Mouse (Mus musculus): ENCODE measurements around the gene Prr7. TPM values are rescaled to one million over a fixed set of nuclear protein-coding genes. Genes with fewer than 3 reads are reported as not detected.

The Prr7 gene
- polyA plus RNA-seq, 1 experiment from 2014 or later = not detected

GRCm38 (mm10) chr13:55522730-55523129 is 58.7 kb downstream of the Prr7 start:
- peaks cover 18% of the 10 kb centered on the region for H3K36me3 ChIP-seq (ENCODE audit: inconsistent target)
- no peak overlapping the region for H3K27ac ChIP-seq
- WGBS (ENCODE audit: missing documents) = 96% methylated on average over 8 of the region's 8 CpGs
- no peak overlapping the region for H3K4me3 ChIP-seq (ENCODE audit: inconsistent target)
- H3K79me2 ChIP-seq (ENCODE audit: inconsistent target) = peaks cover 14% of the 10 kb centered on the region; the same call in 1 of the 2 replicates

Other genes with a start within 250 kb of the Prr7 start
- gene Prelid1, start 143.8 kb upstream of the Prr7 start, polyA plus RNA-seq (2018) = 183 to 228 TPM (median 200 TPM) in 3 replicates
- 34.9 to 62.7 TPM (median 47.3 TPM) in 3 replicates for gene Rab24, start 142.3 kb upstream of the Prr7 start, polyA plus RNA-seq (2018)
- gene Mxd3, start 134.4 kb upstream of the Prr7 start, polyA plus RNA-seq (2018) = 0.43 to 1.1 TPM in 2 of 3 replicates, not detected in the other
- 69.2 to 91.5 TPM (median 78.4 TPM) in 3 replicates for gene Lman2, start 101.5 kb upstream of the Prr7 start, polyA plus RNA-seq (2018)
- 3.6 to 11.3 TPM (median 8.4 TPM) in 3 replicates for gene Rgs14, start 94.5 kb upstream of the Prr7 start, polyA plus RNA-seq (2018)
- gene Slc34a1, start 66.1 kb upstream of the Prr7 start, polyA plus RNA-seq (2018) = not detected in 3 replicates
- gene Pfn3, start 49.0 kb upstream of the Prr7 start, polyA plus RNA-seq (2018) = not detected in 3 replicates
- gene F12, start 37.5 kb upstream of the Prr7 start, polyA plus RNA-seq (2018) = not detected in 3 replicates
- 8.4 to 12.3 TPM (median 10.1 TPM) in 3 replicates for gene Grk6, start 19.2 kb upstream of the Prr7 start, polyA plus RNA-seq (2018)
- gene Dbn1, start 23.8 kb downstream of the Prr7 start, polyA plus RNA-seq (2018) = 0.10 TPM in 1 of 3 replicates, not detected in the others
- gene Pdlim7, start 49.4 kb downstream of the Prr7 start, polyA plus RNA-seq (2018) = 0.40 to 3.3 TPM (median 0.44 TPM) in 3 replicates
- gene Dok3, start 65.0 kb downstream of the Prr7 start, polyA plus RNA-seq (2018) = 6.1 to 22.8 TPM (median 15.9 TPM) in 3 replicates
- 26.5 to 32.5 TPM (median 27.1 TPM) in 3 replicates for gene Ddx41, start 72.4 kb downstream of the Prr7 start, polyA plus RNA-seq (2018)
- gene Fam193b, start 106.9 kb downstream of the Prr7 start, polyA plus RNA-seq (2018) = 11.7 to 25.1 TPM (median 12.9 TPM) in 3 replicates
- gene Tmed9, start 109.5 kb downstream of the Prr7 start, polyA plus RNA-seq (2018) = 100 to 185 TPM (median 135 TPM) in 3 replicates
- gene B4galt7, start 135.6 kb downstream of the Prr7 start, polyA plus RNA-seq (2018) = 11.0 to 27.4 TPM (median 23.7 TPM) in 3 replicates
- gene Caml, start 158.7 kb downstream of the Prr7 start, polyA plus RNA-seq (2018) = 34.6 to 38.5 TPM (median 35.0 TPM) in 3 replicates
- 30.1 to 38.6 TPM (median 34.6 TPM) in 3 replicates for gene Ddx46, start 170.8 kb downstream of the Prr7 start, polyA plus RNA-seq (2018)
- gene B230219D22Rik, start 228.9 kb downstream of the Prr7 start, polyA plus RNA-seq (2018) = 24.7 to 37.0 TPM (median 34.5 TPM) in 3 replicates

All from macrophage (primary cell).